Mouse (Mus musculus) testis, adult 2 months (tissue): ENCODE measurements around the gene Rtn2.

Source experiments
- CTCF ChIP-seq: fragments of 200-500 bp; IDR thresholded peaks from 2 replicates; pipeline ENCODE4 v1.5.1; 2012; ENCODE audit warnings: low read depth, mild to moderate bottlenecking, inconsistent platforms, low read length, moderate library complexity; ENCODE audit not compliant: control insufficient read depth, insufficient read depth, insufficient replicate concordance
- POLR2A ChIP-seq: fragments of 200-500 bp; IDR thresholded peaks from 2 replicates; pipeline ENCODE4 v1.6.1; 2012; ENCODE audit warnings: low read depth, mild to moderate bottlenecking, inconsistent platforms, low read length, moderate library complexity; ENCODE audit not compliant: control insufficient read depth

GRCm38 (mm10) chr7:19297794-19298193 lies 15.4 kb downstream of the Rtn2 start:
- no peak for TF ChIP-seq CTCF
- TF ChIP-seq POLR2A, result no peak
